Mouse (Mus musculus) left cerebral cortex, adult 2 months (tissue): ENCODE measurements at regions not wholly inside any gene's neighbourhood (a gene's known extent, or its start where the extent isn't known, plus 50 kb on each side); places are given as distances from the start of the nearest gene placed in this dataset.
"Not testable (repeated sequence)": the region's sequence is repeated elsewhere in the genome, so short reads cannot be mapped to it uniquely, and the experiment has no call there.

Experiments
- DNase-seq, 2 experiments: peaks; one replicate each; pipeline ENCODE4 v3.0.0; 2021 to 2022; ENCODE audit warnings: low spot score in 2 of 2, mixed read lengths in 1 of 2; ENCODE audit errors: extremely low spot score in 1 of 2
- H3K27ac ChIP-seq: fragments of 200-600 bp; 2 replicates; pipeline ENCODE4 v1.8.1; 2022
- H3K4me3 ChIP-seq: fragments of 200-600 bp; 2 replicates; pipeline ENCODE4 v1.8.1; 2022
- CTCF ChIP-seq: fragments of 200-600 bp; IDR thresholded peaks from 2 replicates; pipeline ENCODE4 v1.8.1; 2022; ENCODE audit warnings: antibody characterized with exemption, mild to moderate bottlenecking, moderate library complexity
- intact Hi-C: fragments of 180-260 bp; cut with DNase I; formaldehyde crosslinking; loops from one replicate; pipeline ENCODE4 v1.15.1; 2025

GRCm38 (mm10) chr16:9043271-9043670 lies 213.4 kb downstream of the 1810013L24Rik start:
- H3K4me3 ChIP-seq: no peak overlapping the region
- no peak for DNase-seq
- no peak overlapping the region for H3K27ac ChIP-seq
- intact Hi-C loops: no loop called here
- no peak for TF ChIP-seq CTCF

GRCm38 (mm10) chr16:9046864-9047263 lies 217.0 kb downstream of the 1810013L24Rik start:
- Histone ChIP-seq H3K27ac (no peak overlapping the region), H3K4me3 (no peak overlapping the region)
- no peak for TF ChIP-seq CTCF
- intact Hi-C loops: no loop called here
- no peak for DNase-seq

GRCm38 (mm10) chr16:9054415-9054814 lies 224.5 kb downstream of the 1810013L24Rik start:
- intact Hi-C loops: no loop called here
- TF ChIP-seq CTCF: no peak
- DNase-seq: no peak
- no peak overlapping the region for H3K27ac ChIP-seq
- no peak overlapping the region for H3K4me3 ChIP-seq

- no peak for TF ChIP-seq CTCF
- DNase-seq: no peak
- intact Hi-C loops: no loop called here
- Histone ChIP-seq H3K4me3 (no peak overlapping the region), H3K27ac (no peak overlapping the region)
These were observed 226.5 kb downstream of the 1810013L24Rik start for GRCm38 (mm10) chr16:9056430-9056829.

- DNase-seq: no peak
These were observed 241.6 kb downstream of the 1810013L24Rik start for GRCm38 (mm10) chr16:9071526-9071925.

GRCm38 (mm10) chr16:9071956-9072355 lies 242.1 kb downstream of the 1810013L24Rik start:
- H3K27ac ChIP-seq, DNase-seq, H3K4me3 ChIP-seq, intact Hi-C loops: not testable (repeated sequence)

More at GRCm38 (mm10) chr16:9071526-9071925, 241.6 kb downstream of the 1810013L24Rik start:
- Histone ChIP-seq H3K4me3 (no peak overlapping the region), H3K27ac (no peak overlapping the region)
- intact Hi-C loops: no loop called here
- TF ChIP-seq CTCF: no peak

GRCm38 (mm10) chr16:9074295-9074694 lies 244.4 kb downstream of the 1810013L24Rik start:
- TF ChIP-seq CTCF: no peak
- intact Hi-C loops: no loop called here
- Histone ChIP-seq H3K27ac (no peak overlapping the region), H3K4me3 (no peak overlapping the region)
- no peak for DNase-seq

GRCm38 (mm10) chr16:9077451-9077850 lies 247.6 kb downstream of the 1810013L24Rik start:
- no peak for DNase-seq
- no peak overlapping the region for H3K27ac ChIP-seq
- intact Hi-C loops: no loop called here
- no peak for TF ChIP-seq CTCF
- H3K4me3 ChIP-seq: no peak overlapping the region

GRCm38 (mm10) chr16:9078405-9078942 lies 248.6 kb downstream of the 1810013L24Rik start:
- intact Hi-C loops: no loop called here
- DNase-seq: no peak
- TF ChIP-seq CTCF: no peak

GRCm38 (mm10) chr16:9083040-9083439 lies 253.1 kb downstream of the 1810013L24Rik start:
- no peak overlapping the region for H3K27ac ChIP-seq
- no peak for DNase-seq
- no peak overlapping the region for H3K4me3 ChIP-seq
- intact Hi-C loops: no loop called here
- TF ChIP-seq CTCF: no peak

More at GRCm38 (mm10) chr16:9078405-9078942, 248.6 kb downstream of the 1810013L24Rik start:
- Histone ChIP-seq H3K27ac (no peak overlapping the region), H3K4me3 (no peak overlapping the region)

GRCm38 (mm10) chr16:9083740-9084139 lies 253.8 kb downstream of the 1810013L24Rik start:
- DNase-seq: no peak
- no peak overlapping the region for H3K27ac ChIP-seq
- TF ChIP-seq CTCF: no peak
- intact Hi-C loops: no loop called here
- no peak overlapping the region for H3K4me3 ChIP-seq

- intact Hi-C loops: no loop called here
- no peak for TF ChIP-seq CTCF
- Histone ChIP-seq H3K4me3 (no peak overlapping the region), H3K27ac (no peak overlapping the region)
- DNase-seq: no peak
These were observed 254.7 kb downstream of the 1810013L24Rik start for GRCm38 (mm10) chr16:9084581-9084980.

GRCm38 (mm10) chr16:9085133-9085532 lies 255.2 kb downstream of the 1810013L24Rik start:
- no peak for TF ChIP-seq CTCF
- H3K4me3 ChIP-seq: no peak overlapping the region
- no peak overlapping the region for H3K27ac ChIP-seq
- intact Hi-C loops: no loop called here
- no peak for DNase-seq
